Mouse (Mus musculus): ENCODE results near the gene Mea1.

DNA sequence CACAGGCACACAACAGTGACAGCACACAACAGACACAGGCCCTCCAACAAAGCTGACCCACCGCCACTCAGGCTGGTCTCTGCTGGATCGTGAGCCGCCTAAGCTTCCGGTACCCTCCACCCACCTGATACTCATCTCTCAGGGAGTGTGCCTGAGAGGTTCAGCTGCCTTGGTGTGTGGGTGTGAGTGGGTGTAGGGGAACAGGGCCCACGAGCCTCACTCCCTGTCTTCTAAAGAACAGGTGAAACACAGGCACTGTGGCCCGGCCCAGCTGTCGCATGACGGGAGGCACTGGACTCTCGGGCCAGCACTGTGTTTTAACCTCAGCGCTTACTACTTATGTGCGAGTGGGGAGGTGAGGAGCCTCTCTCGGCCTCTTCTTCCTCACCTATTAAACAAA lies 23.5 kb downstream of the Mea1 start:
- TF ChIP-seq CTCF (IDR thresholded peaks at IDR 0.05; ENCODE audit: borderline replicate concordance, control insufficient read depth, extremely low read depth, insufficient read depth, low read length, poor library complexity), result no peak
- TF ChIP-seq POLR2A (IDR thresholded peaks at IDR 0.05; ENCODE audit: control insufficient read depth, extremely low read depth, insufficient read depth, low read length, poor library complexity), result no peak
